Mouse (Mus musculus) liver (tissue): ENCODE data around the gene 4930455H04Rik.

Experiments
- DNase-seq: peaks from one replicate; pipeline ENCODE4 v3.0.0-alpha.2; 2020; ENCODE audit warnings: mixed read lengths

The 4930455H04Rik gene

GRCm38 (mm10) chr3:116968540-116968997 lies 502 bp downstream of the 4930455H04Rik start, which contains the start of gene Palmd:
Gene Palmd, minus strand, starts transcription at chr3:116968987.
- peak; percentile 15 for DNase-seq

GRCm38 (mm10) chr3:116969003-116969402 lies 936 bp downstream of the 4930455H04Rik start:
- no peak for DNase-seq

GRCm38 (mm10) chr3:116969786-116970185 lies 1.7 kb downstream of the 4930455H04Rik start:
- DNase-seq, result no peak

GRCm38 (mm10) chr3:116981811-116982575 lies 13.9 kb downstream of the 4930455H04Rik start:
- no peak for DNase-seq

GRCm38 (mm10) chr3:116985042-116985455 lies 17.0 kb downstream of the 4930455H04Rik start:
- no peak for DNase-seq

- no peak for DNase-seq
Observed at GRCm38 (mm10) chr3:116985741-116986140, 17.7 kb downstream of the 4930455H04Rik start.

- DNase-seq, result no peak
Observed at GRCm38 (mm10) chr3:116986451-116986850, 18.4 kb downstream of the 4930455H04Rik start.

GRCm38 (mm10) chr3:116988221-116988620 lies 20.2 kb downstream of the 4930455H04Rik start:
- no peak for DNase-seq

- DNase-seq, result no peak
Observed at GRCm38 (mm10) chr3:116991180-116991579, 23.1 kb downstream of the 4930455H04Rik start.

GRCm38 (mm10) chr3:116993011-116993410 lies 24.9 kb downstream of the 4930455H04Rik start:
- no peak for DNase-seq

GRCm38 (mm10) chr3:117001686-117002485 lies 33.8 kb downstream of the 4930455H04Rik start:
- no peak for DNase-seq

GRCm38 (mm10) chr3:117003379-117003778 lies 35.3 kb downstream of the 4930455H04Rik start:
- DNase-seq, result no peak

GRCm38 (mm10) chr3:117006636-117007035 lies 38.6 kb downstream of the 4930455H04Rik start:
- DNase-seq, result no peak

GRCm38 (mm10) chr3:117007340-117007739 lies 39.3 kb downstream of the 4930455H04Rik start:
- no peak for DNase-seq

GRCm38 (mm10) chr3:117010182-117010581 lies 42.1 kb downstream of the 4930455H04Rik start:
- DNase-seq, result no peak

GRCm38 (mm10) chr3:117020319-117020718 lies 52.3 kb downstream of the 4930455H04Rik start:
- no peak for DNase-seq

GRCm38 (mm10) chr3:117021907-117022306 lies 53.8 kb downstream of the 4930455H04Rik start:
- DNase-seq, result no peak

GRCm38 (mm10) chr3:117024111-117024510 lies 56.0 kb downstream of the 4930455H04Rik start:
- DNase-seq, result no peak

- no peak for DNase-seq
Observed at GRCm38 (mm10) chr3:117024557-117024956, 56.5 kb downstream of the 4930455H04Rik start.

- DNase-seq, result no peak
Observed at GRCm38 (mm10) chr3:117025421-117025820, 57.4 kb downstream of the 4930455H04Rik start.
